Mouse (Mus musculus) spleen, postnatal 14 days (tissue): Measurements from ENCODE around the gene Nap1l1.

Experiments used
- DNase-seq, 2 experiments: peaks; one replicate each; pipeline ENCODE4 v3.0.0; 2021 to 2022; ENCODE audit warnings: low spot score in 2 of 2

The Nap1l1 gene

GRCm38 (mm10) chr10:111515071-111516010 is 42.3 kb downstream of the Nap1l1 start:
- no peak for DNase-seq

- DNase-seq, result no peak
Measured at GRCm38 (mm10) chr10:111516172-111516588, 43.2 kb downstream of the Nap1l1 start.

DNA sequence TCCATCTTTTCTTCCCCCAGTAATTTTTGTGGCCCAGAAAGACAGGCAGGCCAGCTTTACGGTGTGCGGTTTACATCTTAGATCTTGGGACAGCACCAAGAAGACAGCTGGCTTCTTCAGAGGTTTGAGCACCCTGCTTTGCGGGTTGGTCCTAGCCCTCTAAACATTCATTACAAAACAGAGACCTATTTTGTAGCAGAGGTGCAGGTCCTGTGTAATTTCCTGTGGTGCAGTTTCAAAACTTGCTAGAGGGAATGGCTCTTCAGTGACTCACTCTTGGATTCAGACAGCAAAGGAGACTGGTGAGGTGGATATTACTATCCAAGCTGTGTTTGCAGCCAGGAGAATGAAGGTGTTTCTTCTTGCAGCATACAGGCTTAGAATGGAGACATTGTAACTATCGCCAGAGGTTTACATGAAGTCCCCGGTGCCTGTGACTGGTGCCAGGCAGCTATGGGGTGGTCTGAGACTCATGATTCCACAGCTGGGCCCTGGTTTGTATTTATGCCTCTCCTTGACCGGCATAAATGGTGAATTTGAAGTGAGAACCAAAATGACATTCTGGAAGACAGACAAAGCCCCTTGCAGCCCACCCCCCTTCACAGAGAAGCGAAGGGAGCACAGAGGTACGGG is 43.9 kb downstream of the Nap1l1 start:
- no peak for DNase-seq

DNA sequence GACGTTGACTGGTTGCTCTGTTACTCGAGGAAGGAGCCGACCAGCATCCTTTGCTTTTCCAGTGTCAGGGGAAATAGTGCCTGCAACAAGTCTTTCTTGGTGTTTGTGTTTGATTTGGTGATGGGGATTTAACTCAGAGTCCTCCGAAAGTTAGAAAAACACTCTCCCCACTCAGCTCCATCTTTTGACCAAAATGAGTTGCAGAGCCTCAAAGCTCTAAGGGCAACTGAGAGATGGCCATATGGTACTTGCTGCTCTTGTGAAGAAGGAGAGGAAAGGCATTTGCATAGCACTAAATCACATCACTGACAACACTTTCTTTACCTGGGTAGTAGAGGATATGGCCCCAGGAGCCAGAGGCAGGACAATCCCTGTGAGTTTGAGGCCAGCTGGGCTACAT is 45.3 kb downstream of the Nap1l1 start:
- DNase-seq, result no peak

GRCm38 (mm10) chr10:111519620-111520370 is 46.8 kb downstream of the Nap1l1 start:
- DNase-seq, result no peak

- DNase-seq, result no peak
Measured at GRCm38 (mm10) chr10:111520621-111521020, 47.6 kb downstream of the Nap1l1 start.

DNA sequence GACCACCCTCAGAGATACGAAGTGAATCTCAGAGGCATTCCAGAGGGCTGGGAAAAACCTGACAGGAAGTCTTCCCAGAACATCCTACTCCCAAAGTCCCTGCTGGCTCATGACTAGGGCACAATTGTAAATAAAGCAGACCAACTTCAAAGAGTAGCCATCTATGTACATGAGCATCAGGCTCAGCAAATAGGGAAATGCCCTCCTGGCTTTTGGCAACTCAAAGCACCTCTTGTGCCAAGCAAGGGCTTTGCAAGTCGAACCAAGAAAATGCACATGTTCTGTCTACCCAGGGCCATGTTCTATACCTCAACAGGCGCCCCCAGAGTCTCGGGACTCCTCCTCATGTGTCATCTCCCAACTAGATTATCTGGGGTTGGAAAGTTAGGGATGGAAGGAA is 48.6 kb downstream of the Nap1l1 start:
- no peak for DNase-seq

DNA sequence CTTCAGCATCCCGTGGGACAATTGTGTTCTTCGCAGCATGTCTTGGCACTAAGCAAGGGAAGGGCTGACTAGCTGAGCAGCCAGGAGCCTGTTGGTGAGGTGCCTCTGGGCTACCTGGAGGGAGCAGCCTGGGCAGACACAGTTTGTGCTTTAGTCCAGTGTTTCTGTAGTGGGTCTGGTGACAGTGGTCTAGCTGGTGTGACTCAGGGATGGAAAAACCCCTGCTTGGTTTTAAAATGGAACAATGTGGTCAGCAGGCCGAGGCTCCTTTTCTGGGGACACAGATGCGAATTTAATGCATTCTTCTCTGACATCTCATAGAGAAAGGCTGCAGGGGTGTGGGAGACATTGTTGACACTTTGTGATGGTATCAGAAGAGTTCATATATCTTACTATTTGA is 49.2 kb downstream of the Nap1l1 start:
- DNase-seq, result no peak

- no peak for DNase-seq
Measured at GRCm38 (mm10) chr10:111523894-111524293, 50.9 kb downstream of the Nap1l1 start.

DNA sequence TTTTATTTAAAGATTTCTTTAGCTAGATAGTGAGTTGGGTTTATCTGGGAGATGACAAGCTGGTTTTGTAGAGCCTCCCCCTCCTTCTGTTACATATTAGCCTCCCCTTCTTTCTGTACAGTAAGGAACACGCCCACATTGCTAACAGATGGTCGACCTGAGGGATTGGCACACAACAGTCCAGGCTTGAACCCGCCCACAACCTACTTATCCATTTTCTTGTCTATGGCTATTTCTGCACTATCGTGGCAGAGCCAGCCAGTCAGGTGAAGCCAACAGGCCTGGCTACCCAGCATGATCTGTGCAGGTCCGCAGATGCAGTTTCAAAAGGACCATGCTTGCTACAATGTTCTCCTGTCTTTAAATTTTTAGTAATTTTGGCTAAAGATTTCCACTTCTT is 54.0 kb downstream of the Nap1l1 start:
- no peak for DNase-seq

DNA sequence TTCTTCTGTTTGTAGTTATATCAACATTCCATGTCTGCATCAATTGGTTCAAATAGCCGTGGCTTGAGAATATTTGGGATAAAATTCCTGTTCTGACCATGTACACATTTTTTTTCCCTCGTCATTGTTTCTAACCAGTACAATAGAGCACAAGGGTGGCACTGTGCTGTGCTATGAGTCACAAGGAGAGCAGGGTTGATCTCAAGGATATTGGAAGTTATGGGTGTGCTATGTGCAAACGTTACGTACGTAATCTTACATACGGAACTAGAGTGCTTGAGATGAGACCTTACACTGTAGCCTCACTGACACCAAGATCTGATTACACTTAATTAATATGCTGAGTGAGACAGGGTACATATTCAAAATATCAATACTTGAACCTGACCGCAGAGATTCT is 54.6 kb downstream of the Nap1l1 start:
- DNase-seq, result no peak

DNA sequence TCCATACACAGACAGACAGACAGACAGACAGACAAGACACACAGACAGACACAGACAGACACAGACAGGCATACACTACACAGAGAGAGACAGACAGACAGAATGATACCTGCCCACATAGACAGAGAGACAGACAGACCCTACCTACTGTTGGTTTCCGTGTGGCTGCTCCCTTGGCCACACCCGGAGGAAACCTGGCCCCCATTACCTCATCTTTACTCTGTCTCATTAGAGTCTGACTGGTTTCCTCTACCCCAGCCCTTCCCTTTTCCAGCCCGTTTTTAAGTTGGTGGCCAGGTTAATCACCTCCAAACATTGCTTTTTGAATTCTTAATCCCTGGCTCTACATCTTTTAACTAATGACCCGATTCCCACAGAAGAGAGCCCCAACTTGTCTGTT is 55.3 kb downstream of the Nap1l1 start:
- no peak for DNase-seq

DNA sequence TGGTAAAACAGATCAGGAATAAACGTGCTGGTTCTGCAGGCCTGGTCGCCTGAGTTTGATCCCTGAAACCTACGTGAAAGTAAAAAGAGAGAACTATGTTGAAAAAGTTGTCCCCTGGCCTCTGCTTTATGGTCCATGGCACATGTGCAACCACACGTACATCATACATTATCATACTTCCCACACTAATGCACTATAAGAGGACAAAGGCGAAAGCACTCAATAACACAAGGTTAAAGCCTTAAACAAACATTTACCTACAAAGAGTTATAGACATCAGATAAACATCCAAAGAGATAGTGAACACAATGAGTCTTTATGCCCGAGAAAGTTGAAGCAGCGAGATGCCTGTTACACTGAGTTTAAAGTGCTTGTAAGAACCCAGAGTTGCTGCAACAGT is 57.4 kb downstream of the Nap1l1 start:
- DNase-seq, result no peak

DNA sequence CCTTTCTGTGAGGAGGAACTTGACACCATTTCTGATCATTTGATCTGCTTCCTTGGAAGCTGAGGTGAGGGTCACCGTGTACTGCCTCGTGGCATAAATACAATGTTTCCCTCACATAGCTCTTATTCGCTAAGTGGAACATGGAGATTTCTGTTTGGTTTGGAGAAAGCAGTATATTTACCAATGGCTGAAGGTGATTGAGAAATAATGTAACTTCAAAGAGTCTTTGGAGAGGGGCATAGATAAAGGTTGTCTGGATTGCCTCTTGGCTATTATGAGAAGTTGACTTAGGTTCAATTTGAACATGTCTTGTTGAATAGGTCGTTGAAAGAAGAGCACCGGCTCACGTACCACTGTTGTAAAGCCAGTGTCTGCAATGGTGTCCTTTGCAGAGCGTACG is 61.7 kb downstream of the Nap1l1 start:
- no peak for DNase-seq

DNA sequence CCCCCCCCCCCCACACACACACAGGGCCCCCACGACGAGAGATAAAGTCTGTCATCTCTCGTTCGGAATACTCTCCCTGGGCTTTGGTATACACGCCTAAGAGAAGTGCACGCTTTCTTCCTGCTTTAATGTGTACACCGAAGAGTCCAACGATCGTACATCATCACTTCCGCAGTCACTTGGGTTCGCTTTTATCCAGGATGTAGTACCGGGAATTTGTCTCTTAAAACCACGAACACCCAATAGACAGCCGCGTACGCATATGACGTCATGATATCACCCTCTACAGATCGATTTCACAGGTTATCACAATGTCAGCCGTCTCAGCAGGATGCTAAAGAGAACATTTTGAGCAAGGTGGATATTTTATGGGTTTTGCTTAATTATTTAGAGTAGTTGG is 64.4 kb downstream of the Nap1l1 start:
- DNase-seq, result no peak

- no peak for DNase-seq
Measured at GRCm38 (mm10) chr10:111539724-111540324, 66.8 kb downstream of the Nap1l1 start.

DNA sequence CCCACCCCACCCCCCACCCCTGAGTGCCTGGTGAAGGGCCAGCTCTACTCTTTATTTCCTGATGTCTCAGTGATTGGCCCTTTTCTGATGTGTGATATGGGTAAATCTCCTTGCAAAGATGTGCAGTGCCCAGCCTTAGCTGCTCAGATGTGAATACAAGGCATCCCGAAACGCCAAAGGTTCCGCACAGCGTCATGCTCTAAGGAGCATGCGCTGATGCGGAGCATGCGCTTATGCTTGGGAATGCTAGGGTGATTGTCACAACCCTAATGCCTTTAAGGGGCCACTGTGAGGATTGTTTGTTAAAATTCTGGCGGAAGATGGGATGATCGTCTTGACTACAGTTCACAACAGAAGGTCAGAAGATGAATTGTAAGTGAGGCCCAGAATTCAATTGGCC is 67.7 kb downstream of the Nap1l1 start:
- no peak for DNase-seq

- no peak for DNase-seq
Measured at GRCm38 (mm10) chr10:111543106-111543505, 70.1 kb downstream of the Nap1l1 start.

DNA sequence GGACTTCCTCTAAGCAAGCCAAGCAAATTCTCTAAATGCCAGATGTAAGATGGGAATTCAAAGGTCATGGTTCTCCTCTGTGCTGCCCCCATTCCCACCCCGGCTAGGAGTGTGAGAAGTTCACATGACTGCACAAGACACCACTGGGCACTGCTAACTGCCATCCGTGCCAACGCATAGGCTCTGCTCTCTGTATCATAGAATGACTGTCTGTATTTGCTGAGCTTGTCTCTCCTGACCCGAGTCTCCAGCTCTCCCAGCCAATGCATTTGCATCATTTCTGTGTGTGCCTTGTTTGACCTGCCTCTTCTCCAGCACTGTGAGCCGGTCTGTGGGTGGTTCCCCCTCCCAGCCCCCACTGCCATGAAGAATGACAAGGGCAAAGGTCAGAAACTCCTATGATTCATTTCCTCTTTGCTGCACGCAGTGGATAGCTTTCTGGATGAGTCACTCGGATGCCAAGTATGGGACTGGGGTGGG is 70.8 kb downstream of the Nap1l1 start:
- DNase-seq, result no peak

GRCm38 (mm10) chr10:111544311-111544710 is 71.3 kb downstream of the Nap1l1 start:
- DNase-seq, result no peak

- DNase-seq, result no peak
Measured at GRCm38 (mm10) chr10:111545648-111546047, 72.6 kb downstream of the Nap1l1 start.
